Mouse (Mus musculus): ENCODE measurements at regions not wholly inside any gene's neighbourhood (a gene's known extent, or its start where the extent isn't known, plus 50 kb on each side); places are given as distances from the start of the nearest gene placed in this dataset.

- Histone ChIP-seq H3K27ac (no peak overlapping the region), H3K9me3 (replicated peaks) (no peaks in the 10 kb centered on the region), H3K36me3 (no peaks in the 10 kb centered on the region), H3K4me2 (no peak overlapping the region), H3K9ac (no peak overlapping the region), H3K27me3 (no peaks in the 10 kb centered on the region), H3K4me3 (replicated peaks) (no peak overlapping the region), H3K4me1 (replicated peaks) (no peaks in the 10 kb centered on the region)
- ATAC-seq (ENCODE audit: low read depth) (no peak), DNase-seq (no peak)
- WGBS (ENCODE audit: insufficient replicate concordance), result 74% methylated on average over 9 of the region's 9 CpGs
Observed at GRCm38 (mm10) chr3:38820787-38821186, 66.0 kb upstream of the Fat4 start.

DNA sequence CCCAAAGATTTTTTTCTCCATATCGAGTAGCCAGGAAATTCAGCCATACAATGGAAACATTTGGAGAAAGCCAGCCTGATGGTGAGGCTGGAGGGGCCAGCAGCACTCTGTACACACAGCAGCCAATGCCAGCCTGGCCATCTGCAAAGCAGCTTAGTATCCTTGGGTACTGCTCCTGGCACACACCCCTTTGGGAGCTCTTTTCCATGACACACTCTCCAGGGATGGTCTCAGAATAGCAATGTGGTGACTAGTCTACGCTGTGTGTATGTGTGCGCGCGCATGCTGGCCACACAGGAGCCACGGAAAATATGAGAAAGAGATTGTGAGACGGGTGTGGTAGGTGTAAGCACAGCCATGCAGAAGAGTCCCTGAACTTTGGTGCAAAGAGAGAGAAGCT lies 66.4 kb upstream of the Fat4 start:
- H3K27me3 ChIP-seq, result no peaks in the 10 kb centered on the region
- H3K27ac ChIP-seq, result no peak overlapping the region
- H3K4me1 ChIP-seq (replicated peaks), result no peaks in the 10 kb centered on the region
- DNase-seq, result no peak
- H3K36me3 ChIP-seq, result no peaks in the 10 kb centered on the region
- whole genome bisulfite sequencing (ENCODE audit: insufficient replicate concordance), result 73% methylated on average over 7 of the region's 7 CpGs
- no peak overlapping the region for H3K9ac ChIP-seq
- H3K4me3 ChIP-seq (replicated peaks), result no peak overlapping the region
- no peak overlapping the region for H3K4me2 ChIP-seq
- no peaks in the 10 kb centered on the region for H3K9me3 ChIP-seq (replicated peaks)
- no peak for ATAC-seq (ENCODE audit: low read depth)

DNA sequence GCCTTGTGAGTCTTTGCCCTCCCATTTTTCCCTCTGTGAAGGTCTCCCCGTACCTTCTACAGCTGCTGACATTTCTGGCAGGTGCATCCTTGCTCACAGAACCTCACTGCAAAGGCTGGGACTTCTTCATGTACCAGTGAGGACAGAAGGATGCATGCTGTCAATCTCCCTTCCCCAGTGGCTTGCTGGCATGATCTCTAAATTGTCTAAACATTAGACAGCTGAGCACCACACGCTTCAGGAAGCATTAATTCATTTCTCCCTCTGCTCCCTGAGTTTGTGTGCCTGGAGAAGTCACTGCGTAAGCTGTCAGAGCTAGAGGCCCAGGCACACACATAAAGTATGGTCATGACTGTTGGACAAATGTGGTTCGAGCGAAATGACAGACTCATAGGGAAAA lies 69.1 kb upstream of the Fat4 start:
- H3K4me2 ChIP-seq, result no peak overlapping the region
- no peak overlapping the region for H3K4me3 ChIP-seq (replicated peaks)
- no peak overlapping the region for H3K27ac ChIP-seq
- no peak overlapping the region for H3K9ac ChIP-seq
- no peak for DNase-seq
- no peaks in the 10 kb centered on the region for H3K9me3 ChIP-seq (replicated peaks)
- H3K4me1 ChIP-seq (replicated peaks), result no peaks in the 10 kb centered on the region
- no peaks in the 10 kb centered on the region for H3K36me3 ChIP-seq
- H3K27me3 ChIP-seq, result no peaks in the 10 kb centered on the region
- no peak for ATAC-seq (ENCODE audit: low read depth)
- 66% methylated on average over 5 of the region's 5 CpGs for WGBS (ENCODE audit: insufficient replicate concordance)

DNA sequence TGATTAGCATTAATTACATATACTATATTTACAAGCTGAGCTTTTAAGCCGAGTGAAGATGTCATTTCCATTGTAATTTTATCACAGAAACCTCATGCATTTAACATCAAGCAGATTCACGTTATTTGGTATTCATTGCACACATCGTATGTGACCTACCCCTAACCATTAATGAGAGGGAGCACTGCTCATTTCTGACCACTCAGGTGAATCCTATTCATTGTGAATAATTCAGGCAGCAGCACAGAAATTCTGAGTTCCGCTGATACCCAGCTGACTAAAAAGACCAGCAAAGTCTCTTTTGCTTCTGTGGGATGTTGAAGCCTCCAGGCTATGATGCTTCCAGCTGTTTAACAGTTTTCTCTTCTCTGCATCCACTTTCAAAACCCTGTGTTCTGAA lies 74.3 kb upstream of the Fat4 start:
- no peak for DNase-seq
- 74% methylated on average over 4 of the region's 4 CpGs for WGBS (ENCODE audit: insufficient replicate concordance)
- no peaks in the 10 kb centered on the region for H3K36me3 ChIP-seq
- no peak overlapping the region for H3K4me2 ChIP-seq
- no peaks in the 10 kb centered on the region for H3K4me1 ChIP-seq (replicated peaks)
- no peak overlapping the region for H3K9ac ChIP-seq
- no peak for ATAC-seq (ENCODE audit: low read depth)
- H3K9me3 ChIP-seq (replicated peaks), result no peaks in the 10 kb centered on the region
- no peaks in the 10 kb centered on the region for H3K27me3 ChIP-seq
- no peak overlapping the region for H3K27ac ChIP-seq
- H3K4me3 ChIP-seq (replicated peaks), result no peak overlapping the region

GRCm38 (mm10) chr3:38811635-38812034 lies 75.1 kb upstream of the Fat4 start:
- H3K4me3 ChIP-seq (replicated peaks), result no peak overlapping the region
- H3K9ac ChIP-seq, result no peak overlapping the region
- no peaks in the 10 kb centered on the region for H3K4me1 ChIP-seq (replicated peaks)
- WGBS (ENCODE audit: insufficient replicate concordance), result 59% methylated on average over 8 of the region's 8 CpGs
- DNase-seq (no peak), ATAC-seq (ENCODE audit: low read depth) (no peak)
- H3K27me3 ChIP-seq, result no peaks in the 10 kb centered on the region
- H3K36me3 ChIP-seq, result no peaks in the 10 kb centered on the region
- H3K9me3 ChIP-seq (replicated peaks), result no peaks in the 10 kb centered on the region
- no peak overlapping the region for H3K4me2 ChIP-seq
- H3K27ac ChIP-seq, result no peak overlapping the region

GRCm38 (mm10) chr3:38806469-38807055 lies 80.2 kb upstream of the Fat4 start:
- H3K9ac ChIP-seq, result no peak overlapping the region
- H3K4me1 ChIP-seq (replicated peaks), result no peaks in the 10 kb centered on the region
- no peaks in the 10 kb centered on the region for H3K27me3 ChIP-seq
- ATAC-seq (ENCODE audit: low read depth) (no peak), DNase-seq (no peak)
- no peak overlapping the region for H3K4me2 ChIP-seq
- no peaks in the 10 kb centered on the region for H3K36me3 ChIP-seq
- no peaks in the 10 kb centered on the region for H3K9me3 ChIP-seq (replicated peaks)
- no peak overlapping the region for H3K27ac ChIP-seq
- WGBS (ENCODE audit: insufficient replicate concordance), result 61% methylated on average over 1 of the region's 1 CpGs
- H3K4me3 ChIP-seq (replicated peaks), result no peak overlapping the region

DNA sequence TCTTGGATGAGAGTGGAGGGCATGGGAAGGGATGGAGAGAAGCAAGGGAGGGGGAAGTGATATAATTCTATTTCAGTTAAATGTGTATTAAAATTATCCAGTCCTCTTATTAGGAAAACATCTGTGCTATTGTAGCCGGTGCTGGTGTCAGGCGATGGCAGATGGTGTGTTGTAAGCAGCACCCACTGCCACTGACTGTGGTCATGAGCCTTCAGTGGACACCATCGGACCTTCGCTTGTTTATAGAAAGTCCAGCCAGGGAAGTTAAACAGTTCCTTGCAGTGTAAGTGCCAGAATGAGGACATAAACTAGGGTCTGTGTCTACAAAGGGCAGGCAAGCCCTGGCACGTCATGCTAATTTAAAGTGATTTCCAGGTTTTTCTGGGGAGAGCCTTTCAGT lies 80.7 kb upstream of the Fat4 start:
- Histone ChIP-seq H3K4me3 (replicated peaks) (no peak overlapping the region), H3K27ac (no peak overlapping the region), H3K36me3 (no peaks in the 10 kb centered on the region), H3K4me1 (replicated peaks) (no peaks in the 10 kb centered on the region), H3K27me3 (no peaks in the 10 kb centered on the region), H3K4me2 (no peak overlapping the region), H3K9ac (no peak overlapping the region), H3K9me3 (replicated peaks) (no peaks in the 10 kb centered on the region)
- WGBS (ENCODE audit: insufficient replicate concordance), result 71% methylated on average over 5 of the region's 5 CpGs
- no peak for DNase-seq
- no peak for ATAC-seq (ENCODE audit: low read depth)

GRCm38 (mm10) chr3:38795646-38796301 lies 91.0 kb upstream of the Fat4 start:
- no peak overlapping the region for H3K4me3 ChIP-seq (replicated peaks)

DNA sequence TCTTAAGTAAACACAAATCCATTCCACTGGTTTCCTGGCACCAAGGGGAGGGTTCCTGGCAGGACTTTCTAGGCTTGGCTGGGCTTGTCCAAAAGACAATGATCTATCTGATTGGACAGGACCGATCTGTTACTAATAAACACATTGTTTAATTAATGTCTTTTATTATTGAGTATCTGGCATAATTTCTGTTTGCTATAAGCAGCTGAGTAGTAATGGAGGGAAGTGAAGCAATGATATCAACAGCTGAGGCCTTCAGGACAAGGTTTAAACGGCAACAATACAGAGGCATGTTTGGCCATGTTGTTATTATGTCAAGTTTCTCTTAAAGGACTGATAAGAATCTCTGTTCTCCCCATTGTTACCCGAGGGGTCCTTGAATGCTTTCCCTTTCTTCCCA lies 93.5 kb upstream of the Fat4 start:
- Histone ChIP-seq H3K4me2 (no peak overlapping the region), H3K9ac (no peak overlapping the region), H3K27ac (no peak overlapping the region), H3K9me3 (replicated peaks) (no peaks in the 10 kb centered on the region), H3K4me1 (replicated peaks) (no peaks in the 10 kb centered on the region), H3K36me3 (no peaks in the 10 kb centered on the region), H3K4me3 (replicated peaks) (no peak overlapping the region), H3K27me3 (no peaks in the 10 kb centered on the region)
- WGBS (ENCODE audit: insufficient replicate concordance), result 43% methylated on average over 3 of the region's 3 CpGs
- no peak for DNase-seq
- no peak for ATAC-seq (ENCODE audit: low read depth)

More at GRCm38 (mm10) chr3:38795646-38796301, 91.0 kb upstream of the Fat4 start:
- Histone ChIP-seq H3K27ac (no peak overlapping the region), H3K9me3 (replicated peaks) (no peaks in the 10 kb centered on the region), H3K4me1 (replicated peaks) (no peaks in the 10 kb centered on the region), H3K4me2 (no peak overlapping the region), H3K9ac (no peak overlapping the region), H3K27me3 (no peaks in the 10 kb centered on the region), H3K36me3 (no peaks in the 10 kb centered on the region)
- DNase-seq (no peak), ATAC-seq (ENCODE audit: low read depth) (no peak)
- WGBS (ENCODE audit: insufficient replicate concordance), result 66% methylated on average over 11 of the region's 11 CpGs

DNA sequence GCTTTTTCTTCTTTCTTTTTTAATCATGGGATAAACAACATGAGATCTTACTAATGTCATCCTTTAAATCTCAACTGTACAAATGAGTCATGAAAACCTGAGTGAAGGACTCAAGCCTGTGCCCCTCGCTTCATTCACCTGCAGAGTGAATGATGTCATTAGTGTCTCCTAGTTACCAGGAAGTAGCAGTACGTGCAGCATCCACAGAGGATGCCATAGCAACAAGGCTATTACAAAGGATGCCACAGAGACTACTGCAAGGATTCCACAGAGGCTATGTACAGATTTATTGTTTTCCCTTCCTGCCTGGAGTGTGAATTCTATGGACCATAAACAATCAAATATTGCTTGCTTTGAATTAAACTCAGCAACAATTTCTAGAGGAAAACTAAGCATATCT lies 98.0 kb upstream of the Fat4 start:
- no peak overlapping the region for H3K4me3 ChIP-seq (replicated peaks)
- no peak overlapping the region for H3K4me2 ChIP-seq
- H3K9me3 ChIP-seq (replicated peaks), result no peaks in the 10 kb centered on the region
- H3K27ac ChIP-seq, result no peak overlapping the region
- no peak for ATAC-seq (ENCODE audit: low read depth)
- H3K27me3 ChIP-seq, result no peaks in the 10 kb centered on the region
- no peak for DNase-seq
- no peaks in the 10 kb centered on the region for H3K36me3 ChIP-seq
- 45% methylated on average over 2 of the region's 2 CpGs for WGBS (ENCODE audit: insufficient replicate concordance)
- H3K9ac ChIP-seq, result no peak overlapping the region
- no peaks in the 10 kb centered on the region for H3K4me1 ChIP-seq (replicated peaks)

DNA sequence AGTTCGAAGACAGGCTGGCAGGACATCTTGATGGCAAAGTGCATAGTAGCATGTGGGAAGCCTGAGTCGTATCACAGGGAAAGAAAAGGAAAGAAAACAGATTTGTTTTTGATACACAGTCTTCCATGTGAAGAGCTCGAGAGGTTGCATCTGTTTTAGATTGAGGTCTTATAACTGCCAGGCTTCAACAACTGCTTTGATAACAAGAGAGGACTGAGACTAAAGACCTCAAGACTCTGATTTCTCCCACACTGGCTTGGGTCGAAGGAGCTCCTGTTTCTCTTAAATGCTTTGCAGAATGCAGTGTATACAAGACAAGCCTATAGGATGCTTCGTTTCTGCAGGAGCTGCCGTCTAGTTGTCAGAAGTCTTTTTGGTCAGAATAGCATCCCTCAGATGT lies 103.0 kb upstream of the Fat4 start:
- WGBS (ENCODE audit: insufficient replicate concordance), result 63% methylated on average over 6 of the region's 6 CpGs
- H3K9me3 ChIP-seq (replicated peaks), result no peaks in the 10 kb centered on the region
- H3K27ac ChIP-seq, result no peak overlapping the region
- H3K4me2 ChIP-seq, result no peak overlapping the region
- no peak overlapping the region for H3K4me3 ChIP-seq (replicated peaks)
- no peaks in the 10 kb centered on the region for H3K36me3 ChIP-seq
- DNase-seq, result no peak
- no peaks in the 10 kb centered on the region for H3K27me3 ChIP-seq
- no peaks in the 10 kb centered on the region for H3K4me1 ChIP-seq (replicated peaks)
- ATAC-seq (ENCODE audit: low read depth), result no peak
- no peak overlapping the region for H3K9ac ChIP-seq

DNA sequence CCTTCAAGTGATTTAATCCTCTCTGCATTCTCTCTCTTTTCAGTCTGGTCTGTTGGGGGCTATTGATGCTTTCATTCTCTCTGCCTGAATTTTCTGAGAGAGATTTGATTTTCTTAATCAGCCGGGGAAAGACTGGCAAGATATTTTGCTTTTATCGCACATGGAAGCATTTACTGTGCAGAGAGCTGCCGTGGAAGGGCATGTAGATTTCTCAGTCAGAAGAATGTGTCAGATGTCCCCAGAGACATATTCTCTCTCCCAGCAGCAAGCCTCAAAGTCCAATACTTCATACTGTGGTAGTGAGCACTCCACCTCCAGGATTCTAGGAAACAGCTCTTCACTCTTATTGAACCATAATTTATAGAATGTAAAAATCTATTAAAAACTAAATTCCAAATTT lies 103.7 kb upstream of the Fat4 start:
- H3K27ac ChIP-seq, result no peak overlapping the region
- H3K9me3 ChIP-seq (replicated peaks), result no peaks in the 10 kb centered on the region
- no peak overlapping the region for H3K4me3 ChIP-seq (replicated peaks)
- DNase-seq (no peak), ATAC-seq (ENCODE audit: low read depth) (no peak)
- WGBS (ENCODE audit: insufficient replicate concordance), result 74% methylated on average over 3 of the region's 3 CpGs
- no peak overlapping the region for H3K4me2 ChIP-seq
- no peak overlapping the region for H3K9ac ChIP-seq
- H3K36me3 ChIP-seq, result no peaks in the 10 kb centered on the region
- H3K4me1 ChIP-seq (replicated peaks), result no peaks in the 10 kb centered on the region
- H3K27me3 ChIP-seq, result no peaks in the 10 kb centered on the region

All from liver, embryonic 13.5 days (tissue).